Comparison of ENCODE assay signal across 8 mouse cellular contexts in genomic region chr10:30618091-30618917, GRCm38 (mm10). TPM values are rescaled to one million over a fixed set of nuclear protein-coding genes. Genes with fewer than 3 reads are reported as not detected.
DNase-seq lines count a peak whose midpoint lies in the region; ATAC-seq and TF ChIP-seq lines count a peak whose summit lies in the region.

No protein-coding gene starts in this region.

- no peaks in the 10 kb centered on the region for H3K27me3 ChIP-seq in embryonic facial prominence, embryonic 14.5 days (replicated peaks; ENCODE audit: control insufficient read depth, insufficient read depth, low read length)
- H3K27me3 ChIP-seq in heart, adult 2 months (ENCODE audit: control insufficient read depth, insufficient read depth, low read length): no peaks in the 10 kb centered on the region
- H3K27me3 ChIP-seq in limb, embryonic 13.5 days: peaks cover 4% of the 10 kb centered on the region; the same call in 1 of the 2 replicates
- no peaks in the 10 kb centered on the region for H3K27me3 ChIP-seq in midbrain, embryonic 16.5 days (ENCODE audit: control insufficient read depth, insufficient read depth, low read depth, low read length)

- no peaks in the 10 kb centered on the region for H3K36me3 ChIP-seq in embryonic facial prominence, embryonic 14.5 days (ENCODE audit: control insufficient read depth, insufficient read depth, low read length)
- H3K36me3 ChIP-seq in heart, adult 2 months (ENCODE audit: control insufficient read depth, insufficient read depth, low read length): no peaks in the 10 kb centered on the region; the same call in 1 of the 2 replicates
- H3K36me3 ChIP-seq in limb, embryonic 13.5 days: no peaks in the 10 kb centered on the region
- H3K36me3 ChIP-seq in midbrain, embryonic 16.5 days (ENCODE audit: control insufficient read depth, insufficient read depth, low read length): no peaks in the 10 kb centered on the region

- H3K9me3 ChIP-seq in embryonic facial prominence, embryonic 14.5 days (ENCODE audit: control insufficient read depth, low read length): no peaks in the 10 kb centered on the region
- no peaks in the 10 kb centered on the region for H3K9me3 ChIP-seq in limb, embryonic 13.5 days
- H3K9me3 ChIP-seq in midbrain, embryonic 16.5 days (replicated peaks; ENCODE audit: control insufficient read depth, low read length, poor library complexity, severe bottlenecking): no peaks in the 10 kb centered on the region

- peak; percentile 48 for TF ChIP-seq EP300 in heart, adult 2 months (IDR thresholded peaks at IDR 0.05; ENCODE audit: insufficient read depth, low read depth, low read length)

- no peaks in the 10 kb centered on the region for H3K79me2 ChIP-seq in heart, adult 2 months (replicated peaks; ENCODE audit: control insufficient read depth, insufficient read depth, low read length)

- peak; percentile 97 for DNase-seq in 3T3-L1 (ENCODE audit: low read depth, low spot score)
- peak; percentile 96 to 97 for DNase-seq in adrenal gland, postnatal 4 days (ENCODE audit: low spot score in 2 of 2)
- peak; percentile 99 for DNase-seq in embryonic facial prominence, embryonic 14.5 days (ENCODE audit: low spot score)
- DNase-seq in heart, adult 2 months: peak; percentile 98 to 100
- DNase-seq in kidney, adult 8-10 months: peak; percentile 99
- peak; percentile 95 to 99 for DNase-seq in spleen, postnatal 10 days (ENCODE audit: low spot score in 2 of 2)

- TF ChIP-seq POLR2A in heart, adult 2 months (IDR thresholded peaks at IDR 0.05; ENCODE audit: insufficient read depth, low read depth, low read length): peak; percentile 90

- H3K4me1 ChIP-seq in embryonic facial prominence, embryonic 14.5 days (ENCODE audit: control insufficient read depth, insufficient read depth, low read length): no peaks in the 10 kb centered on the region
- no peaks in the 10 kb centered on the region; the same call in 1 of the 2 replicates for H3K4me1 ChIP-seq in heart, adult 2 months (ENCODE audit: control insufficient read depth, insufficient read depth, low read length)
- 0 out of 2 replicates have a peak, but pooled peaks cover 3% of the 10 kb centered on the region for H3K4me1 ChIP-seq in limb, embryonic 13.5 days
- H3K4me1 ChIP-seq in midbrain, embryonic 16.5 days (ENCODE audit: control insufficient read depth, insufficient read depth, low read length): peaks cover 10% of the 10 kb centered on the region

- peak overlapping the region; percentile 95 for H3K27ac ChIP-seq in embryonic facial prominence, embryonic 14.5 days (replicated peaks; ENCODE audit: low read depth, low read length)
- peak overlapping the region; percentile 99 for H3K27ac ChIP-seq in heart, adult 2 months
- peak overlapping the region; percentile 91 for H3K27ac ChIP-seq in limb, embryonic 13.5 days
- H3K27ac ChIP-seq in midbrain, embryonic 16.5 days (ENCODE audit: low read length): peak overlapping the region; percentile 96

- WGBS in embryonic facial prominence, embryonic 14.5 days: 2% methylated on average over 38 of the region's 49 CpGs
- WGBS in heart, adult 2 months: 1% methylated on average over 49 of the region's 49 CpGs
- WGBS in limb, embryonic 13.5 days: 1% methylated on average over 49 of the region's 49 CpGs
- WGBS in midbrain, embryonic 16.5 days: 1% methylated on average over 49 of the region's 49 CpGs

- peak overlapping the region; percentile 68 for H3K4me3 ChIP-seq in embryonic facial prominence, embryonic 14.5 days (ENCODE audit: low read depth, low read length)
- H3K4me3 ChIP-seq in heart, adult 2 months: peak overlapping the region; percentile 59
- H3K4me3 ChIP-seq in limb, embryonic 13.5 days: peak overlapping the region; percentile 59
- peak overlapping the region; percentile 67 for H3K4me3 ChIP-seq in midbrain, embryonic 16.5 days (ENCODE audit: low read depth, low read length)

- H3K9ac ChIP-seq in embryonic facial prominence, embryonic 14.5 days (ENCODE audit: low read depth, low read length): peak overlapping the region; percentile 77
- H3K9ac ChIP-seq in heart, adult 2 months (ENCODE audit: low read depth, low read length): peak overlapping the region; percentile 63
- peak overlapping the region; percentile 73 for H3K9ac ChIP-seq in limb, embryonic 13.5 days
- peak overlapping the region; percentile 79 for H3K9ac ChIP-seq in midbrain, embryonic 16.5 days (ENCODE audit: low read depth, low read length)

- intact Hi-C loops in heart, adult 2 months (cut with DNase I): loop anchor here (2.0 to 10.0 kb wide), 3 partner anchors 18 to 990 kb away; partner anchors contain the start of genes Hddc2, Rnf217 and Trmt11

- ATAC-seq in embryonic facial prominence, embryonic 14.5 days (ENCODE audit: low read depth): peak; percentile 100
- ATAC-seq in limb, embryonic 13.5 days (ENCODE audit: low FRiP score, low read depth): peak; percentile 99
- peak; percentile 100 for ATAC-seq in midbrain, embryonic 16.5 days

- H3K4me2 ChIP-seq in embryonic facial prominence, embryonic 14.5 days (ENCODE audit: low read depth, low read length): peak overlapping the region; percentile 72
- H3K4me2 ChIP-seq in limb, embryonic 13.5 days (replicated peaks): peak overlapping the region; percentile 75
- peak overlapping the region; percentile 62 for H3K4me2 ChIP-seq in midbrain, embryonic 16.5 days (ENCODE audit: low read length)

- peak; percentile 52 for TF ChIP-seq CTCF in heart, adult 2 months (IDR thresholded peaks at IDR 0.05)

RNA-seq across cellular contexts. Expression of gene Hint3, which starts 11.1 kb away (rescaled TPM):
- 10 to 100 TPM; 28.5 to 30.9 TPM for total RNA-seq in adrenal gland, postnatal 4 days (2021)
- polyA plus RNA-seq in embryonic facial prominence, embryonic 14.5 days (2014; fragmentation: Nextera tagmentation; extraction: Ambion mirVana): 22.8 and 23.0 TPM in 2 replicates
- total RNA-seq in heart, adult 2 months (2021): 10 to 100 TPM; 70.1 to 92.3 TPM
- 22.4 and 40.4 TPM in 2 replicates for polyA plus RNA-seq in heart, adult 2 months (2012; rRNA removed)
- 20.0 and 20.3 TPM in 2 replicates for polyA plus RNA-seq in limb, embryonic 13.5 days (2015; fragmentation: Nextera tagmentation; extraction: Ambion mirVana)
- 19.6 and 20.2 TPM in 2 replicates for polyA plus RNA-seq in midbrain, embryonic 16.5 days (2015; fragmentation: Nextera tagmentation; extraction: Ambion mirVana)

RNA-seq across cellular contexts. Expression of gene Trmt11, which starts 17.8 kb away (rescaled TPM):
- 10 to 100 TPM; 10.8 to 13.1 TPM for total RNA-seq in adrenal gland, postnatal 4 days (2021)
- 21.9 and 22.5 TPM in 2 replicates for polyA plus RNA-seq in embryonic facial prominence, embryonic 14.5 days (2014; fragmentation: Nextera tagmentation; extraction: Ambion mirVana)
- 1 to 10 TPM; 4.3 to 6.4 TPM for total RNA-seq in heart, adult 2 months (2021)
- 1.1 and 3.0 TPM in 2 replicates for polyA plus RNA-seq in heart, adult 2 months (2012; rRNA removed)
- 32.4 and 34.6 TPM in 2 replicates for polyA plus RNA-seq in limb, embryonic 13.5 days (2015; fragmentation: Nextera tagmentation; extraction: Ambion mirVana)
- 20.3 and 21.6 TPM in 2 replicates for polyA plus RNA-seq in midbrain, embryonic 16.5 days (2015; fragmentation: Nextera tagmentation; extraction: Ambion mirVana)

Comparison
In these comparisons a context has a peak if more than half of its experiments do, and no peak if none do; other contexts are left out.
1. Peak in every context shown above with its lines: DNase-seq, ATAC-seq, H3K4me3 ChIP-seq and H3K27ac ChIP-seq.